21 mouse cellular contexts compared by ENCODE assay signal in genomic region chr1:131180386-131180785, GRCm38 (mm10).
"Had no signal": no experiment of that assay in that cellular context is flagged by ENCODE, and none has a peak within 500 bp of the region (broad histone marks: within the 10 kb centered on the region; RNA-seq: fewer than 3 reads in every experiment).

No protein-coding gene starts in this region.

- H3K9ac ChIP-seq: kidney, embryonic 15.5 days; liver, embryonic 14.5 days; liver, postnatal 0 days; lung, embryonic 14.5 days; midbrain, embryonic 15.5 days; neural tube, embryonic 12.5 days; neural tube, embryonic 15.5 days had no signal

- ATAC-seq: liver, postnatal 0 days; lung, postnatal 0 days; midbrain, embryonic 15.5 days had no signal

- H3K4me3 ChIP-seq: kidney, embryonic 15.5 days; megakaryocyte, embryonic 14.5 days; midbrain, embryonic 10.5 days; midbrain, embryonic 15.5 days; neural tube, embryonic 12.5 days; neural tube, embryonic 15.5 days had no signal

- DNase-seq: kidney, adult 11 months; kidney, adult 8-10 months; kidney, postnatal 10 days; kidney, postnatal 36 days; liver, postnatal 0 days; lung, embryonic 14.5 days; right cerebral cortex, adult 18-20 months; right cerebral cortex, postnatal 14 days; right cerebral cortex, postnatal 4 days; thymus, adult 2 months; thymus, postnatal 14 days; thymus, postnatal 4 days had no signal

- H3K27ac ChIP-seq: kidney, embryonic 15.5 days; liver, embryonic 14.5 days; midbrain, embryonic 10.5 days; midbrain, embryonic 15.5 days; neural tube, embryonic 12.5 days; neural tube, embryonic 15.5 days had no signal

- H3K27me3 ChIP-seq: kidney, embryonic 15.5 days; megakaryocyte, embryonic 14.5 days; midbrain, embryonic 15.5 days; neural tube, embryonic 12.5 days; neural tube, embryonic 15.5 days had no signal

- H3K4me2 ChIP-seq: kidney, embryonic 15.5 days; liver, embryonic 11.5 days; lung, embryonic 14.5 days; midbrain, embryonic 15.5 days; neural tube, embryonic 12.5 days; neural tube, embryonic 15.5 days had no signal

- H3K9me3 ChIP-seq: kidney, embryonic 15.5 days; megakaryocyte, embryonic 14.5 days; midbrain, embryonic 10.5 days; midbrain, embryonic 15.5 days; neural tube, embryonic 12.5 days; neural tube, embryonic 15.5 days had no signal

- H3K4me1 ChIP-seq: kidney, embryonic 15.5 days; midbrain, embryonic 10.5 days; midbrain, embryonic 15.5 days; neural tube, embryonic 12.5 days; neural tube, embryonic 15.5 days had no signal
